Mouse (Mus musculus): ENCODE results near the gene Olfr267.

DNA sequence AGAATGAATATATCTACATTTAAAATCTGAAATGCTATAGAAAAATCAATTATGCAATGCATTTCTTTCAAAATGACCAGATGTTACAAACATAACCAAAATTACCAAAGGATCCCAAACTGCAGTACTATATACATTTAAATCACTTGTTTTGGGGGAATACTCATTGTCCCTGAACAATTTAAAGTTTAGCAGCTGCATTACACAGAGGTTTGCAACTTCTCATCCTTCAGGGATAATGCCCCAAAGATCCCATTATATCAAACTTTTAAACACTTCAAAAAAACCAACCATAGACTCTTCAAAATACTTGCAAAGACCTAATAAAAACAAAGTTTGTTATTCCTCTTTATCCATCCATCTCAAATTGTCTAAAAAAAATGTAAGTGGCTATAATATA lies at the start of gene Olfr267:
- TF ChIP-seq POLR2A (IDR thresholded peaks at IDR 0.05; ENCODE audit: insufficient read depth, low read length), result no peak
- no peak for TF ChIP-seq CTCF (IDR thresholded peaks at IDR 0.05; ENCODE audit: low read depth, low read length)

All from ES-Bruce4 (cell line).